Mouse (Mus musculus) MEL (cell line): ENCODE data around the gene Cst13.

Source experiments
- CTCF ChIP-seq, 3 experiments: IDR thresholded peaks in 2 of 3; conservative IDR thresholded peaks in 1 of 3; 2 replicates each; pipeline ENCODE4 v1.5.1; 2011 to 2012; ENCODE audit warnings: low read length in 3 of 3, low read depth in 2 of 3, mild to moderate bottlenecking in 2 of 3, improper control_type of control experiment in 1 of 3, inconsistent platforms in 1 of 3, mixed read lengths in 1 of 3, moderate library complexity in 1 of 3; ENCODE audit not compliant: control insufficient read depth in 1 of 3, insufficient read depth in 1 of 3, poor library complexity in 1 of 3, severe bottlenecking in 1 of 3
- EP300 ChIP-seq, 2 experiments: IDR thresholded peaks; 2 replicates each; pipeline ENCODE4 v1.6.1; 2011; ENCODE audit warnings: improper control_type of control experiment in 2 of 2, low read length in 2 of 2, low read depth in 1 of 2, mild to moderate bottlenecking in 1 of 2

- TF ChIP-seq EP300 (IDR thresholded peaks at IDR 0.05; ENCODE audit: low read depth in 1 of 2, low read length in 2 of 2) (no peak), CTCF (IDR thresholded peaks at IDR 0.05 in 2 of 3, conservative IDR thresholded peaks at IDR 0.05 in 1 of 3; ENCODE audit: control insufficient read depth in 1 of 3, insufficient read depth in 1 of 3, low read depth in 2 of 3, low read length in 3 of 3, poor library complexity in 1 of 3, severe bottlenecking in 1 of 3) (no peak)
Measured at GRCm38 (mm10) chr2:148860993-148861392, 41.1 kb downstream of the Cst13 start.
